Mouse (Mus musculus): ENCODE data around the gene Draxin. TPM values are rescaled to one million over a fixed set of nuclear protein-coding genes. Genes with fewer than 3 reads are reported as not detected.

Draxin gene
- polyA plus RNA-seq, 1 experiment from 2014 or later: 0.13 TPM

DNA sequence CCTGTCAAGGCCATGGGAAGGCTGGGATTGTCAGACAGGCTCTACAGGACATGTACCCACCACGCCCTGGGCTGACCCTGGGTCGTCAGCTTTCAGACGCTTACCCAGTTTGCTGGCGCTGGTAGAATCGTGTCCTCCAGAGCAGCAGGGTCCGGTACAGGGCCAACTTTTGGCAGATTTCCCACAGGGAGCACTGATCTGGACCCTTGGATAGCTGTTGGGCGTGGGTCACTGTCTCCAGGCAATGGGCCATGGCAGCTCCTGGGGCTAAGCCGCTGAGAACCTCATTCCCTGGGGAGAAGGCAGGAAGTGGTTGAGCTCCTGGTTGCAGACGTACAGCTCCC is 64.1 kb downstream of the Draxin start:
- H3K27me3 ChIP-seq: no peaks in the 10 kb centered on the region
- H3K36me3 ChIP-seq: no peaks in the 10 kb centered on the region
- H3K4me3 ChIP-seq (replicated peaks): no peak overlapping the region
- H3K9me3 ChIP-seq (replicated peaks): no peaks in the 10 kb centered on the region
- H3K27ac ChIP-seq: no peak overlapping the region
- peaks cover 10% of the 10 kb centered on the region for H3K4me1 ChIP-seq (replicated peaks)
- no peak overlapping the region for H3K4me2 ChIP-seq
- 64% methylated on average over 9 of the region's 9 CpGs for WGBS (ENCODE audit: insufficient replicate concordance)
- ATAC-seq (ENCODE audit: low read depth) (no peak), DNase-seq (no peak)
- no peak overlapping the region for H3K9ac ChIP-seq

DNA sequence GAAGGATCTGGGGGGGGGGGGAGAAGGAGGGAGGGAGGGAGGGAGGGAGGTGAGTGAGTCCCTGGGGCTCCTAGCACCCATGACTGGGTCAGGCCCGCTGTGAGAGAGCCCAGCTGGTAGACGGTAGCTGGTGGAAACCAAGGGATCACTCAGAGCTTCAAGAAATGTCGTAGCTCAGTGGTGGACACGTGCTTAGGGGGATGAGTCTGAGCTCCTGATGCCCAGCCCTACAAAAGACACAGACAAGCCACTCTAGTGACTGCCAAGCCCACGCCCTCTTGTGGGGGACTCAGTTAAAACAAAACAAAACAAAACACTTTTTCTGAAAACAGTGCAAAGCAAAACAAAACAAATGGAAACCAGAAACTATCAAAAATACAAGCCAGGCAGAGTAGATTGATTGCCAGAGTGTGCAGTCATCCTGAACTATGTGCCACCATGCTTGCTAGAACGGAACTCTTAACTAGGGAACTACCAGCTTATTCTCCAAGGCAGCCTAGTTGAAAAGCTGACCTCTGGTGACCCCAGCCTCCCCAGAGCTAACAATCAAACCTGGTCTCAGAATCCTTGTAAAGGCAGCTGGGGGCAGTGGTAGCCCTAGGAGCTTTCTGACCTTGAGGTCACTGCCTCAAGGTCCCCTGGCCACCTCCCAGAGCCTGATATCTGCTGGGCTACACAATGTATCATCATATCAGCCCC is 64.6 kb downstream of the Draxin start:
- 48% methylated on average over 6 of the region's 6 CpGs for WGBS (ENCODE audit: insufficient replicate concordance)

DNA sequence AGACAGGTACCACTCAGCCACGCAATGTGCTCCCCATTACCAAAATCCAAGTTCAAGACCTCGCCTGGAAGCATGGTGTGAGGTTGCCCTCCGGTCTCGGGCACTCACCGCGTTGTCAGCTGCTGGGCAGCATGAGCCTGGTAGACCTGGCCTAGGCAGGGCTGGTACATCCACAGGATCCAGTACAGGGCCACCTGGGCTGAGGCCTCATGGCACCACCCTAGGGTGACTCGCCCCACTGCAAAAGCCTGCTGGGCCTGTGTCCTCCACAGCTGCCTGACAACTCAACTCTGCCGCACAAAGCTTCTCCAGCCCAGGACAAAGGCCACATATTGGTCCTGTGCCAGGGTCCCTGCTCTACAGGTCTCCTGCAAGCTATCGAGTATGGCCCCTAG is 69.4 kb downstream of the Draxin start:
- no peak for ATAC-seq (ENCODE audit: low read depth)
- DNase-seq: no peak
- no peaks in the 10 kb centered on the region for H3K9me3 ChIP-seq (replicated peaks)
- no peak overlapping the region for H3K9ac ChIP-seq
- peaks cover 30% of the 10 kb centered on the region for H3K36me3 ChIP-seq
- no peaks in the 10 kb centered on the region for H3K27me3 ChIP-seq
- WGBS (ENCODE audit: insufficient replicate concordance): 76% methylated on average over 9 of the region's 9 CpGs
- H3K4me2 ChIP-seq: no peak overlapping the region
- H3K4me3 ChIP-seq (replicated peaks): no peak overlapping the region
- no peak overlapping the region for H3K27ac ChIP-seq
- H3K4me1 ChIP-seq (replicated peaks): peaks cover 30% of the 10 kb centered on the region

More for the DNA sequence above, 64.6 kb downstream of the Draxin start:
- no peak overlapping the region for H3K4me2 ChIP-seq
- no peak overlapping the region for H3K9ac ChIP-seq
- H3K4me1 ChIP-seq (replicated peaks): peaks cover 14% of the 10 kb centered on the region
- H3K27ac ChIP-seq: no peak overlapping the region
- ATAC-seq (ENCODE audit: low read depth): no peak
- H3K9me3 ChIP-seq (replicated peaks): no peaks in the 10 kb centered on the region
- H3K36me3 ChIP-seq: no peaks in the 10 kb centered on the region
- DNase-seq: no peak
- H3K4me3 ChIP-seq (replicated peaks): no peak overlapping the region
- no peaks in the 10 kb centered on the region for H3K27me3 ChIP-seq

DNA sequence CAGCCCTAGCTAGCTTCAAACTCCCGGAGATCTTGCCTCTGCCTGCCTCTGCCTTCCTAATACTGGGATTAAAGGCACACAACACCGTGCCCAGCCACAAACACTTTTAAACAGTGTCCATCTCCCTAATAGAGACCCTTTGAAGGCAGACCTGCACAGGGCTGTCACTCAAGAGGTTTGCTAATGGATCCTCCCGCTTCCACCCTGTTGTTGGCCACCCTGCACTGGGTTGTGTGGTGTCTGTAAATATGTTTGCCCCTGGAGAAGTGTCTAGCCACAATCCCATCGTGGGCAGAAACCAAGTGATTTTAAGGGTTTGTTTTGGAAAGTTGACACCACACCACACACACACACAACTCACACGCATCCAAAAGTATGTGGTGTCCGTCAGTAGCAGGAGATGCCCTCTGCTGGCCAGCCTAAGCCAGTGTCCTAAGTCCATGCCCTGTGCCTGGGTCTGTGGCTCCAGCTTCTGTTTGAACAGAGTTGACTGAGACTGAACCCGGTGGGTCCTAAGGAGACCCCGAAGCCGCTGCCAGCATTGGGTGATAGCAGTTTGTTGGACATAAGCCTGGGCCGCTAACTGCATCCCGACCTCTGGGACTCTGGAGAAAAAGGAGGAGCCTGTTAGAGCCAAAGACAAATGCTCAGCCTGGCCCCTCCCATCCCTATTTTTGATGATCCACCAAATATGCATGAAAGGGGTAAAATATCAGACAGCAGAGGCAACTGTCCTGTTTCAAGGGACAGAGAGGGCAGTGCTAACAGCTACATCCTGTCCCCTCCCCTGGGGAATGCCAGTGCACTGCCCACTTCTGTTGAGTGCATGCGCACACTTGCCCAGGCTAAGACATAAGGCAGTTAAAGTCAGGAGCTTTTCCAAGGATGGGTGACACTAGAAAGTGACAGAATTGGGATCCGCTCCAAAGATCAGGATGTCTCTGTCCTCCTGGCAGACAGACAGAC is 70.1 kb downstream of the Draxin start:
- H3K27me3 ChIP-seq: no peaks in the 10 kb centered on the region
- peaks cover 29% of the 10 kb centered on the region for H3K4me1 ChIP-seq (replicated peaks)
- WGBS (ENCODE audit: insufficient replicate concordance): 48% methylated on average over 13 of the region's 13 CpGs
- ATAC-seq (ENCODE audit: low read depth) (peak; percentile 55), DNase-seq (no peak)
- H3K27ac ChIP-seq: no peak overlapping the region
- H3K4me2 ChIP-seq: no peak overlapping the region
- peaks cover 37% of the 10 kb centered on the region for H3K36me3 ChIP-seq
- no peaks in the 10 kb centered on the region for H3K9me3 ChIP-seq (replicated peaks)
- H3K9ac ChIP-seq: no peak overlapping the region
- H3K4me3 ChIP-seq (replicated peaks): no peak overlapping the region

DNA sequence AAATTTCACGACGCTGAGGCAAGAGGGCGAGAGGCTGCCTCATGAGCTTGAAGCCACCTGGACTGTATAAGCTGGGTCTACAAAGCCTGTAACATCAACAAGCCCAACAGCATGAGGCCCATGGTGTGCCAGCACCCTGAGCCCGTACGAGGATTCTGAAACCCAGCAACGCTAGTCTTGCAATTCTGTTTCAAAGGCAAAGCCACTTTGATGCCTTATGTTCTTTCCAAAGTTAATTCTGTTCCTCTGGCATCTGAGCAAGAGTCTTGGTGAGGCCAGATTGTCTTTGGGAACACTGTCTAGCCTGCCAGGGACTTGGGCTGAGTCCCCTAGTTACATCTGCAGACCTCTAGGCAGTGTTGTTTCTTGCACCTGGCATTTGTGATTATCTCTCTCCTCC is 71.5 kb downstream of the Draxin start:
- H3K4me3 ChIP-seq (replicated peaks): no peak overlapping the region
- no peak overlapping the region for H3K9ac ChIP-seq
- no peak overlapping the region for H3K27ac ChIP-seq
- ATAC-seq (ENCODE audit: low read depth): no peak
- H3K4me1 ChIP-seq (replicated peaks): peaks cover 29% of the 10 kb centered on the region
- no peak for DNase-seq
- no peak overlapping the region for H3K4me2 ChIP-seq
- H3K9me3 ChIP-seq (replicated peaks): no peaks in the 10 kb centered on the region
- WGBS (ENCODE audit: insufficient replicate concordance): 84% methylated on average over 6 of the region's 6 CpGs
- H3K27me3 ChIP-seq: no peaks in the 10 kb centered on the region
- peaks cover 51% of the 10 kb centered on the region for H3K36me3 ChIP-seq

DNA sequence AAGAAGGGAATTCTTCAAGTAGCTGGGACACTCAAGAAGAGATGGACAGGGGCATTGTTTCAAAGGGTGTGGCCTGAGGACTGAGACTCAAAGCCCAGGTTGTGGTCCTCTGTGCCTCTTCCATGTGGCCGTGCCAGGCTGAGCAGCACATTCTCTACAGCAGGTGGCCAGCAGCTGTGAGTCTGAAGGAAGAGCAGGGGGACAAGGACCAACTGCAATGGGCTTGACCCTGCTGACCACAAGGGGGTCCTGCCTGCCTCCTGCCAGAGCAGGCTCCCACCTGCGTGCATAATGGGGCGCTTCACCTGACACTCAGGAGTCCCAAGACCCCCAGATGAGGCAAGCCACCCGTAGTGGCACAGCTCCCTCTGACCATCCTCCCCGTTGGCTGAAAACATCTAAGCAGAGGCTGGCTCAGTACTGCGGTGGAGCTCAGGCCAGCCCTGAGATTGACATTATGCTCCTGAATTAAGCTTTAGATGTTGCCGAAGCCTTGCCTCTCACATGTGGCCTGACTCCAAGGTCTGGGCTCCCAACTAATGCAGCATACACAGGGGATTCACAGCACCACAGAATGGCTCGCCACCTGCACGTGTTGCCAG is 72.2 kb downstream of the Draxin start:
- Histone ChIP-seq H3K27ac (no peak overlapping the region), H3K9ac (no peak overlapping the region), H3K4me2 (no peak overlapping the region), H3K36me3 (peaks cover 57% of the 10 kb centered on the region), H3K9me3 (replicated peaks) (no peaks in the 10 kb centered on the region), H3K27me3 (no peaks in the 10 kb centered on the region), H3K4me1 (replicated peaks) (peaks cover 29% of the 10 kb centered on the region), H3K4me3 (replicated peaks) (no peak overlapping the region)
- 88% methylated on average over 9 of the region's 9 CpGs for WGBS (ENCODE audit: insufficient replicate concordance)
- DNase-seq (no peak), ATAC-seq (ENCODE audit: low read depth) (no peak)

DNA sequence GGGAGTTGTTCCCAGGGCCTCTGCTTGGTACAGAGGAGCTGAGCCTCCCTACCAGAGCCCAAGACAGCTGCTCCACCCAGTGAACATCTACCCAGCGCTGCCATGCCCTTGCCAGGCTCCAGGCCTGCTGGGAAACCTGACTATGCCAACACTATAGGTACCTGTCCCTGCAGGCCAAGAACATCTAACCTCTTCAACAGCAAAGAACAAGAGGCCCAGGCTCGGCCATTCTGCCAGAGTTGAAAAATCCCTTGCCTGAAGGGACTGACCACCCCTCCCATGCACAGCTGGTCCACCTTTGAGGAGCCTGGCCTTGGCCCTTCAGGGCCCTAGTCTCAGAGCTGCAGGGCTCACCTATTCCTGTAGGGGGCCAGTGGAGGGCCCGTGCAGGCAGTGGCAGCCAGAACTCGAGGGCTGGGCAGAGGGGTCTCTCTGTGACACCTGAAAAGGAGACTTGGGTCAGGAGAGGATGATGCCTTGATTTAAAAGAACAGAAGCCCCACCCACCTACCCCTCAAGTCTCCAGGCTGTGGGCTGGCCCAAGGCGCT is 72.8 kb downstream of the Draxin start:
- H3K4me2 ChIP-seq: no peak overlapping the region
- H3K27me3 ChIP-seq: no peaks in the 10 kb centered on the region
- no peak for ATAC-seq (ENCODE audit: low read depth)
- H3K36me3 ChIP-seq: peaks cover 63% of the 10 kb centered on the region
- DNase-seq: no peak
- WGBS (ENCODE audit: insufficient replicate concordance): 56% methylated on average over 5 of the region's 5 CpGs
- H3K9me3 ChIP-seq (replicated peaks): no peaks in the 10 kb centered on the region
- H3K4me3 ChIP-seq (replicated peaks): no peak overlapping the region
- peaks cover 29% of the 10 kb centered on the region for H3K4me1 ChIP-seq (replicated peaks)
- H3K27ac ChIP-seq: no peak overlapping the region
- no peak overlapping the region for H3K9ac ChIP-seq

DNA sequence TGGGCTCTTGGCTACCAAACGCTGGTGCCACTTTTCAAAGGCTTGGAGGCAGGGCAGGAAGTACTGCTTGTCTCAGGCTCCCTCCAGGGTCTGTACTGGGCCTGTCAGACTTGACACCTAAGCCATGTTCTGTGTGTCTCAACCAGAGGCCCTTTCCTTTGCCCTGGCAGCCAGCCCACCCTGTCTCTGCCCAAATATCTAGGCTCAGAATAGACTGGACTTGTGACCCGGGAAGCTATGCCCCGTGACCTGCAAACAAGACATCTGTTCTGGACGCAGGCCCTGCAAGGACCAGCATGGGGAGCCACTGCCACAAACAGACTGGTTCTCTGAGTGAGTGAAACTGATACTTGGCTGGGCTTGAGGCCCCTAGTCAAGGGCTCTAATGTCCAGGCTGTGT is 73.7 kb downstream of the Draxin start:
- DNase-seq: no peak
- H3K9me3 ChIP-seq (replicated peaks): no peaks in the 10 kb centered on the region
- ATAC-seq (ENCODE audit: low read depth): peak; percentile 37
- no peaks in the 10 kb centered on the region for H3K27me3 ChIP-seq
- peaks cover 73% of the 10 kb centered on the region for H3K36me3 ChIP-seq
- H3K27ac ChIP-seq: peak overlapping the region; percentile 1
- no peak overlapping the region for H3K4me3 ChIP-seq (replicated peaks)
- H3K4me1 ChIP-seq (replicated peaks): peaks cover 29% of the 10 kb centered on the region
- no peak overlapping the region for H3K4me2 ChIP-seq
- H3K9ac ChIP-seq: no peak overlapping the region
- WGBS (ENCODE audit: insufficient replicate concordance): 76% methylated on average over 4 of the region's 4 CpGs

DNA sequence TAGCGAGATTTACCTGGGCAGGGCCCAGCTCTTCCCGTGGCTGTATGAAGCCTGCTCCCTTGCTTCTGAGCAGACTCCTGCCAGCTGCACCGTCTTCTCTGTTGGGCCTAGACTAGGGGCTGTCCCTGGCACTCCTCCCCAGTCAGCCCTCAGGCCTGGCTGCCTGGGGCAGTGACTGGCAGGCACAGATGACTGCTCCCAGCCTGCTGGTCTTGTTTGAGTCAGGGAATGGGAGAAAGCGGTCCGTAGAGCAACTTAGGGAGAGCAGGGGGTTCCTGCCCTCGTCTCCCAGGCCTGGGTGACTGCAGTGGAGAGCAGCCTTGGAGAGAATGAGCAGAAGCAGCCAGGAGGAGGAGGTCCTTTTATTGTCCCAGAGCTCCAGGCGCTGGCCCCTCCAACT is 74.3 kb downstream of the Draxin start:
- H3K36me3 ChIP-seq: peaks cover 78% of the 10 kb centered on the region
- 0 out of 2 replicates have a peak overlapping the region, but pooled peaks have one; percentile 1 for H3K27ac ChIP-seq
- H3K4me2 ChIP-seq: no peak overlapping the region
- no peak for DNase-seq
- WGBS (ENCODE audit: insufficient replicate concordance): 80% methylated on average over 7 of the region's 7 CpGs
- H3K27me3 ChIP-seq: no peaks in the 10 kb centered on the region
- no peak overlapping the region for H3K4me3 ChIP-seq (replicated peaks)
- H3K4me1 ChIP-seq (replicated peaks): peaks cover 28% of the 10 kb centered on the region
- no peak overlapping the region for H3K9ac ChIP-seq
- H3K9me3 ChIP-seq (replicated peaks): no peaks in the 10 kb centered on the region
- ATAC-seq (ENCODE audit: low read depth): no peak

DNA sequence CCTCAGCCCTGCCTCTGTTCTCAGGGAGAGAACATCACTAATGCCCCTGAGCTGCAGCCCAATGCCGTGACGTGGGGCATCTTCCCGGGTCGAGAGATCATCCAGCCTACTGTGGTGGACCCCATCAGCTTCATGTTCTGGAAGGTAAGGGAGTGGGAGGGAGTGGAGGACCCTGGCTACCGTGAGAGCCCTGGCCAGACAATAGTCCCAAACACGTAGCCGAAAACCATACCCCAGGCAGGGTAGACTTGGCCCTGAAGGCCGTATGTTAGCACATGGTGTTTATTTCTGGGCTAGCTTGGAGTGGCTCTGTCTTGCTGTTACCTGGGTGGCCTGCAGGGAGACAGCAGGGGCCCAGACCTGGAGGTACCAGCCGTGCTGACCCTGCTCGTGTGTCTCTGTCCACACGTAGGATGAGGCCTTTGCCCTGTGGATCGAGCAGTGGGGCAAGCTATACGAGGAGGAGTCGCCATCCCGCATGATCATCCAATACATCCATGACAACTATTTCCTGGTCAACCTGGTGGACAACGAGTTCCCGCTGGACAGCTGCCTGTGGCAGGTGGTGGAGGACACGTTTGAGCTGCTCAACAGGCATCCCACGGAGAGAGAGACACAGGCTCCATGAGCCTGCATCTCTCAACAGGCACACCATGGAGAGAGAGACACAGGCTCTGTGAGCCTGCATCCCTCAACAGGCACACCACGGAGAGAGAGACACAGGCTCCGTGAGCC is 75.4 kb downstream of the Draxin start:
- H3K27me3 ChIP-seq: no peaks in the 10 kb centered on the region
- no peak overlapping the region for H3K27ac ChIP-seq
- ATAC-seq (ENCODE audit: low read depth) (no peak), DNase-seq (no peak)
- no peak overlapping the region for H3K9ac ChIP-seq
- WGBS (ENCODE audit: insufficient replicate concordance): 86% methylated on average over 21 of the region's 21 CpGs
- H3K9me3 ChIP-seq (replicated peaks): no peaks in the 10 kb centered on the region
- H3K4me3 ChIP-seq (replicated peaks): no peak overlapping the region
- peaks cover 89% of the 10 kb centered on the region for H3K36me3 ChIP-seq
- H3K4me2 ChIP-seq: no peak overlapping the region
- H3K4me1 ChIP-seq (replicated peaks): peaks cover 32% of the 10 kb centered on the region
